Mouse (Mus musculus) left cerebral cortex, adult 2 months (tissue): ENCODE results near the gene Tgfb2. TPM values are rescaled to one million over a fixed set of nuclear protein-coding genes. Genes with fewer than 3 reads are reported as not detected.

Experiments used
- DNase-seq, 2 experiments: peaks; one replicate each; pipeline ENCODE4 v3.0.0; 2021 to 2022; ENCODE audit warnings: low spot score in 2 of 2, mixed read lengths in 1 of 2; ENCODE audit errors: extremely low spot score in 1 of 2
- H3K27ac ChIP-seq: fragments of 200-600 bp; 2 replicates; pipeline ENCODE4 v1.8.1; 2022
- H3K4me3 ChIP-seq: fragments of 200-600 bp; 2 replicates; pipeline ENCODE4 v1.8.1; 2022
- CTCF ChIP-seq: fragments of 200-600 bp; IDR thresholded peaks from 2 replicates; pipeline ENCODE4 v1.8.1; 2022; ENCODE audit warnings: antibody characterized with exemption, mild to moderate bottlenecking, moderate library complexity
- intact Hi-C: fragments of 180-260 bp; cut with DNase I; formaldehyde crosslinking; loops from one replicate; pipeline ENCODE4 v1.15.1; 2025
- total RNA-seq, 2 experiments: library from RNA; stranded (reverse); gene quantifications; 2 replicates each; pipeline ENCODE4 v1.2.3; 2021

Tgfb2 gene
- total RNA-seq, 2 experiments from 2014 or later: 6.0 to 7.4 TPM

- intact Hi-C loops: no loop called here
- TF ChIP-seq CTCF: no peak
- H3K27ac ChIP-seq: no peak overlapping the region
- H3K4me3 ChIP-seq: no peak overlapping the region
- DNase-seq: no peak
These were observed 70.7 kb downstream of the Tgfb2 start for GRCm38 (mm10) chr1:186635045-186635444.

- no peak for TF ChIP-seq CTCF
- Histone ChIP-seq H3K27ac (no peak overlapping the region), H3K4me3 (no peak overlapping the region)
- DNase-seq: no peak
- intact Hi-C loops: no loop called here
These were observed 74.3 kb downstream of the Tgfb2 start for GRCm38 (mm10) chr1:186631457-186631856.

GRCm38 (mm10) chr1:186630971-186631370 is 74.8 kb downstream of the Tgfb2 start:
- no peak for TF ChIP-seq CTCF
- intact Hi-C loops: no loop called here
- H3K4me3 ChIP-seq: no peak overlapping the region
- H3K27ac ChIP-seq: no peak overlapping the region
- DNase-seq: no peak

- H3K4me3 ChIP-seq: no peak overlapping the region
- no peak for TF ChIP-seq CTCF
- intact Hi-C loops: no loop called here
- peak; percentile 24 to 40 for DNase-seq
- H3K27ac ChIP-seq: no peak overlapping the region
These were observed 78.3 kb downstream of the Tgfb2 start for GRCm38 (mm10) chr1:186627451-186627995.

GRCm38 (mm10) chr1:186624474-186624873 is 81.3 kb downstream of the Tgfb2 start:
- Histone ChIP-seq H3K27ac (no peak overlapping the region), H3K4me3 (no peak overlapping the region)
- intact Hi-C loops: no loop called here
- no peak for DNase-seq
- TF ChIP-seq CTCF: no peak

GRCm38 (mm10) chr1:186621812-186622211 is 84.0 kb downstream of the Tgfb2 start:
- TF ChIP-seq CTCF: no peak
- intact Hi-C loops: no loop called here
- no peak for DNase-seq
- Histone ChIP-seq H3K27ac (no peak overlapping the region), H3K4me3 (no peak overlapping the region)

- no peak for DNase-seq
- H3K27ac ChIP-seq: no peak overlapping the region
- no peak for TF ChIP-seq CTCF
- H3K4me3 ChIP-seq: no peak overlapping the region
- intact Hi-C loops: no loop called here
These were observed 87.5 kb downstream of the Tgfb2 start for GRCm38 (mm10) chr1:186618285-186618684.

GRCm38 (mm10) chr1:186611371-186611770 is 94.4 kb downstream of the Tgfb2 start:
- no peak for TF ChIP-seq CTCF
- Histone ChIP-seq H3K27ac (no peak overlapping the region), H3K4me3 (no peak overlapping the region)
- DNase-seq: no peak
- intact Hi-C loops: no loop called here

GRCm38 (mm10) chr1:186610481-186610880 is 95.3 kb downstream of the Tgfb2 start:
- no peak for DNase-seq
- intact Hi-C loops: no loop called here
- no peak overlapping the region for H3K27ac ChIP-seq
- no peak for TF ChIP-seq CTCF
- no peak overlapping the region for H3K4me3 ChIP-seq

GRCm38 (mm10) chr1:186609793-186610233 is 96.0 kb downstream of the Tgfb2 start:
- intact Hi-C loops: loop anchor here (5.0 kb wide), 1 partner anchor 97 kb away; the partner anchor contains the start of gene Tgfb2
- H3K4me3 ChIP-seq: no peak overlapping the region
- H3K27ac ChIP-seq: no peak overlapping the region
- peak in 1 of 2 experiments; percentile 12 for DNase-seq
- TF ChIP-seq CTCF: no peak

- intact Hi-C loops: loop anchor here (5.0 kb wide), 1 partner anchor 99 kb away; the partner anchor contains the start of gene Tgfb2
- DNase-seq: no peak
- no peak overlapping the region for H3K4me3 ChIP-seq
- no peak overlapping the region for H3K27ac ChIP-seq
- TF ChIP-seq CTCF: no peak
These were observed 97.7 kb downstream of the Tgfb2 start for GRCm38 (mm10) chr1:186608116-186608515.

- Histone ChIP-seq H3K27ac (no peak overlapping the region), H3K4me3 (no peak overlapping the region)
- intact Hi-C loops: loop anchor here (5.0 kb wide), 1 partner anchor 102 kb away; the partner anchor contains the start of gene Tgfb2
- TF ChIP-seq CTCF: no peak
- DNase-seq: no peak
These were observed 100.2 kb downstream of the Tgfb2 start for GRCm38 (mm10) chr1:186605635-186606034.

GRCm38 (mm10) chr1:186604124-186604523 is 101.7 kb downstream of the Tgfb2 start:
- no peak overlapping the region for H3K27ac ChIP-seq
- DNase-seq: no peak
- TF ChIP-seq CTCF: no peak
- H3K4me3 ChIP-seq: no peak overlapping the region
- intact Hi-C loops: no loop called here
